Mouse (Mus musculus) olfactory bulb, adult 2 months (tissue): ENCODE data around the gene Fbxl3.
A peak's percentile ranks its signal among the peaks of the same experiment; 100 is the strongest.

Experiments used
- CTCF ChIP-seq: fragments of 200-500 bp; IDR thresholded peaks from 2 replicates; pipeline ENCODE4 v1.5.1; 2012; ENCODE audit warnings: low read depth, mild to moderate bottlenecking, low read length, moderate library complexity; ENCODE audit not compliant: insufficient read depth
- POLR2A ChIP-seq: fragments of 200-500 bp; IDR thresholded peaks from 2 replicates; pipeline ENCODE4 v1.6.1; 2012; ENCODE audit warnings: mild to moderate bottlenecking, low read depth, low read length, moderate library complexity; ENCODE audit not compliant: insufficient read depth

- TF ChIP-seq CTCF (no peak), POLR2A (peak; percentile 77)
Measured at GRCm38 (mm10) chr14:103069864-103070611, 29.3 kb downstream of the Fbxl3 start, which contains the start of gene Cln5.
